In the genomic region with DNA sequence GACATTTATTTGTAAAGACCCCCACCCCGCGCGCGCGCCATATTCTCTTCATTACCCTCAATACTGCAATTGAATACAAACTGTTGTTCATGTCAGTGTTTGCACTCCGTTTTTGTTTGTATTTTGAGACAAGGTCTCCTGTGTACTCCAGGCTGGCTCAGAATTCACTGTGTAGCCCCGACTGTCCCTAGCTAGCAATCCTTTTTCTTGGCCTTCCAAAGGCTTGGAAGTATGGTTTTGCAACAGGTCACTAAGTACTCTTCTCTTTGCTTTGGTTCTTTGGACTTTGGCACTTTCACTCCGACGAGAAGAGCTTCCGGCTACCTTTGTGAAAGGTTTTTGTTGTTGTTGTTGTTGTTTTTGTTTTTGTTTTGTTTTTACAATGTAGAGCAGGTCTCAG, we compare ENCODE assay signal across 8 mouse cellular contexts. TPM values are rescaled to one million over a fixed set of nuclear protein-coding genes. Genes with fewer than 3 reads are reported as not detected.
DNase-seq lines count a peak whose midpoint lies in the region; ATAC-seq lines count a peak whose summit lies in the region.

No protein-coding gene starts in this region.

- H3K4me3 ChIP-seq in midbrain, embryonic 14.5 days (replicated peaks; ENCODE audit: low read depth, low read length), result peak overlapping the region; percentile 94

- ATAC-seq in midbrain, embryonic 14.5 days (ENCODE audit: low FRiP score, low TSS enrichment), result no peak

- peaks cover 11% of the 10 kb centered on the region for H3K4me1 ChIP-seq in midbrain, embryonic 14.5 days (ENCODE audit: control insufficient read depth, insufficient read depth, low read length)

- no peaks in the 10 kb centered on the region for H3K27me3 ChIP-seq in midbrain, embryonic 14.5 days (ENCODE audit: control insufficient read depth, insufficient read depth, low read length)

- H3K27ac ChIP-seq in midbrain, embryonic 14.5 days (replicated peaks; ENCODE audit: low read depth, low read length), result no peak overlapping the region

- H3K9ac ChIP-seq in midbrain, embryonic 14.5 days (replicated peaks; ENCODE audit: low read length), result peak overlapping the region; percentile 70

- peak; percentile 18 for DNase-seq in adrenal gland, postnatal 10 days
- DNase-seq in adrenal gland, adult 8-10 months, result no peak
- peak; percentile 10 to 28 for DNase-seq in spleen, postnatal 10 days (ENCODE audit: low spot score in 2 of 2)
- DNase-seq in spleen, postnatal 14 days (ENCODE audit: low spot score in 2 of 2), result no peak
- peak; percentile 27 for DNase-seq in kidney, adult 18-20 months
- DNase-seq in midbrain, embryonic 14.5 days, result peak; percentile 9
- no peak for DNase-seq in frontal cortex, postnatal 25 days (ENCODE audit: low spot score in 2 of 2)
- no peak for DNase-seq in right cerebral cortex, adult 18-20 months

- no peaks in the 10 kb centered on the region for H3K36me3 ChIP-seq in midbrain, embryonic 14.5 days (ENCODE audit: control insufficient read depth, insufficient read depth, low read length)

- H3K9me3 ChIP-seq in midbrain, embryonic 14.5 days (ENCODE audit: control insufficient read depth, low read length), result no peaks in the 10 kb centered on the region

- peak overlapping the region; percentile 57 for H3K4me2 ChIP-seq in midbrain, embryonic 14.5 days (ENCODE audit: low read length)

- WGBS in midbrain, embryonic 14.5 days, result 32% methylated on average over 10 of the region's 10 CpGs

RNA-seq across cellular contexts. Expression of a gene that starts 1.2 kb away (rescaled TPM):
- 10 to 100 TPM; 48.8 to 54.9 TPM for total RNA-seq in adrenal gland, postnatal 10 days (2021)
- 10 to 100 TPM; 48.2 to 63.7 (median 53.0) TPM for total RNA-seq in adrenal gland, adult 8-10 months (2022)
- 44.3 and 46.1 TPM in 2 replicates for polyA plus RNA-seq in midbrain, embryonic 14.5 days (2014; fragmentation: Nextera tagmentation; extraction: Ambion mirVana)

RNA-seq across cellular contexts. Expression of a gene that starts 1.2 kb away (rescaled TPM):
- 10 to 100 TPM; 19.5 to 26.7 TPM for total RNA-seq in adrenal gland, postnatal 10 days (2021)
- 10 to 100 TPM; 23.5 to 43.6 (median 28.4) TPM for total RNA-seq in adrenal gland, adult 8-10 months (2022)
- 26.5 and 28.2 TPM in 2 replicates for polyA plus RNA-seq in midbrain, embryonic 14.5 days (2014; fragmentation: Nextera tagmentation; extraction: Ambion mirVana)

Comparison
In these comparisons a context has a peak if more than half of its experiments do, and no peak if none do; other contexts are left out.
1. DNase-seq: peak in adrenal gland, postnatal 10 days (single experiment), spleen, postnatal 10 days (2 of 2), kidney, adult 18-20 months (single experiment) and midbrain, embryonic 14.5 days (single experiment); none in adrenal gland, adult 8-10 months (single experiment), spleen, postnatal 14 days (0 of 2), frontal cortex, postnatal 25 days (0 of 2) and right cerebral cortex, adult 18-20 months (single experiment).